19 mouse cellular contexts compared by ENCODE assay signal in genomic region chr2:181125726-181126455, GRCm38 (mm10). TPM values are rescaled to one million over a fixed set of nuclear protein-coding genes. Genes with fewer than 3 reads are reported as not detected.
DNase-seq lines count a peak whose midpoint lies in the region; ATAC-seq and TF ChIP-seq lines count a peak whose summit lies in the region.
"Had no signal": no experiment of that assay in that cellular context is flagged by ENCODE, and none has a peak within 500 bp of the region (broad histone marks: within the 10 kb centered on the region; RNA-seq: fewer than 3 reads in every experiment).

No protein-coding gene starts in this region.

- H3K9me3 ChIP-seq in liver, embryonic 12.5 days (replicated peaks): no peaks in the 10 kb centered on the region
- H3K9me3 ChIP-seq: embryonic facial prominence, embryonic 12.5 days; hindbrain, embryonic 10.5 days; liver, embryonic 15.5 days; midbrain, embryonic 12.5 days had no signal

- peaks cover 24% of the 10 kb centered on the region; the same call in 1 of the 2 replicates for H3K27me3 ChIP-seq in liver, embryonic 12.5 days (replicated peaks)
- H3K27me3 ChIP-seq: midbrain, embryonic 12.5 days had no signal

- no peak overlapping the region for H3K4me3 ChIP-seq in olfactory bulb, adult 2 months (ENCODE audit: insufficient read depth, low read depth, low read length)
- H3K4me3 ChIP-seq in liver, embryonic 12.5 days: no peak overlapping the region
- H3K4me3 ChIP-seq: embryonic facial prominence, embryonic 12.5 days; hindbrain, embryonic 10.5 days; liver, embryonic 15.5 days; midbrain, embryonic 12.5 days had no signal

- no peaks in the 10 kb centered on the region for H3K36me3 ChIP-seq in liver, embryonic 12.5 days
- H3K36me3 ChIP-seq: embryonic facial prominence, embryonic 12.5 days; hindbrain, embryonic 10.5 days; liver, embryonic 15.5 days; midbrain, embryonic 12.5 days had no signal

- H3K27ac ChIP-seq in olfactory bulb, adult 2 months (ENCODE audit: insufficient read depth, low read depth, low read length): 0 out of 2 replicates have a peak overlapping the region, but pooled peaks have one; percentile 27
- no peak overlapping the region for H3K27ac ChIP-seq in liver, embryonic 12.5 days
- H3K27ac ChIP-seq: embryonic facial prominence, embryonic 12.5 days; hindbrain, embryonic 10.5 days; liver, embryonic 15.5 days; midbrain, embryonic 12.5 days had no signal

- no peak for ATAC-seq in liver, embryonic 12.5 days
- ATAC-seq: inflammation-experienced regulatory T-cells, adult 6 months had no signal

- TF ChIP-seq CTCF in olfactory bulb, adult 2 months (IDR thresholded peaks at IDR 0.05; ENCODE audit: insufficient read depth, low read depth, low read length): no peak

- peak; percentile 38 for DNase-seq in heart, postnatal 4 days
- DNase-seq in heart, adult 11 months: no peak
- peak; percentile 45 for DNase-seq in right cerebral cortex, adult 18-20 months
- DNase-seq in right cerebral cortex, adult 2 months (ENCODE audit: low spot score in 2 of 2): no peak
- peak; percentile 33 for DNase-seq in embryo, embryonic 10.5 days (ENCODE audit: low spot score)
- DNase-seq in left cerebral cortex, adult 11 months (ENCODE audit: low spot score): no peak
- DNase-seq: cerebellum, adult 9-11 months; kidney, postnatal 14 days; left cerebral cortex, postnatal 4 days; right cerebral cortex, postnatal 4 days had no signal

- H3K4me1 ChIP-seq in olfactory bulb, adult 2 months (ENCODE audit: control insufficient read depth, insufficient read depth, low read length): peaks cover 54% of the 10 kb centered on the region
- no peaks in the 10 kb centered on the region for H3K4me1 ChIP-seq in liver, embryonic 12.5 days
- H3K4me1 ChIP-seq: embryonic facial prominence, embryonic 12.5 days; liver, embryonic 15.5 days had no signal

- H3K9ac ChIP-seq in liver, embryonic 12.5 days: no peak overlapping the region
- H3K9ac ChIP-seq: embryonic facial prominence, embryonic 12.5 days; liver, embryonic 15.5 days; midbrain, embryonic 12.5 days had no signal

- WGBS in olfactory bulb, adult 2 months: 40% methylated on average over 7 of the region's 7 CpGs
- WGBS in liver, embryonic 12.5 days (ENCODE audit: insufficient replicate concordance): 36% methylated on average over 7 of the region's 7 CpGs

- H3K4me2 ChIP-seq in liver, embryonic 12.5 days: no peak overlapping the region
- H3K4me2 ChIP-seq: embryonic facial prominence, embryonic 12.5 days; liver, embryonic 15.5 days; midbrain, embryonic 12.5 days had no signal

- TF ChIP-seq POLR2A in olfactory bulb, adult 2 months (IDR thresholded peaks at IDR 0.05; ENCODE audit: insufficient read depth, low read depth, low read length): no peak

RNA-seq across cellular contexts. Expression of gene Kcnq2, which starts 9.2 kb away (rescaled TPM):
- under 1 TPM in 1 of 2 experiments, not detected in 1; 0.29 TPM for total RNA-seq in heart, postnatal 4 days (2021)
- polyA plus RNA-seq in olfactory bulb, adult 2 months (2012; ENCODE audit: insufficient read depth, insufficient read length, low replicate concordance, missing spikeins): 209 TPM in 1 of 2 replicates, not detected in the other
- 0.08 and 0.26 TPM in 2 replicates for polyA plus RNA-seq in liver, embryonic 12.5 days (2016; fragmentation: Nextera tagmentation; extraction: Ambion mirVana)
- total RNA-seq: granulocyte monocyte progenitor cell, adult 5-6 weeks had no signal

RNA-seq across cellular contexts. Expression of gene Eef1a2, which starts 30.9 kb away (rescaled TPM):
- 100 to 1,000 TPM; 460 to 501 TPM for total RNA-seq in heart, postnatal 4 days (2021)
- 147 TPM in 1 of 2 replicates, not detected in the other for polyA plus RNA-seq in olfactory bulb, adult 2 months (2012; ENCODE audit: insufficient read depth, insufficient read length, low replicate concordance, missing spikeins)
- not detected in 2 replicates for polyA plus RNA-seq in liver, embryonic 12.5 days (2016; fragmentation: Nextera tagmentation; extraction: Ambion mirVana)
- total RNA-seq: granulocyte monocyte progenitor cell, adult 5-6 weeks had no signal
- polyA plus RNA-seq: inflammation-experienced regulatory T-cells, adult 6 months; liver, embryonic 15.5 days; thymus, postnatal 0 days had no signal

Comparison
In these comparisons a context has a peak if more than half of its experiments do, and no peak if none do; other contexts are left out.
1. DNase-seq: peak in heart, postnatal 4 days (single experiment), right cerebral cortex, adult 18-20 months (single experiment) and embryo, embryonic 10.5 days (single experiment); none in heart, adult 11 months (single experiment), right cerebral cortex, adult 2 months (0 of 2) and left cerebral cortex, adult 11 months (single experiment).
2. RNA of gene Kcnq2, which starts 9.2 kb away (polyA plus RNA-seq): 209 TPM in olfactory bulb, adult 2 months; 0.08 to 0.26 TPM in liver, embryonic 12.5 days; every median in the first group is over 10 times any median in the second.
3. RNA of gene Eef1a2, which starts 30.9 kb away (polyA plus RNA-seq): 147 TPM in olfactory bulb, adult 2 months; not detected in liver, embryonic 12.5 days; every median in the first group is over 10 times any median in the second.